Mouse (Mus musculus) hindbrain, embryonic 12.5 days (tissue): ENCODE results near the gene Fkbp15. TPM values are rescaled to one million over a fixed set of nuclear protein-coding genes. Genes with fewer than 3 reads are reported as not detected.
"Not testable (repeated sequence)": the region's sequence is repeated elsewhere in the genome, so short reads cannot be mapped to it uniquely, and the experiment has no call there.

Experiments used
- ATAC-seq: fragments of 200-750 bp; cut with Nextera tagmentation; 2 replicates; pipeline ENCODE4 v1.8.0; 2017; ENCODE audit warnings: moderate TSS enrichment; ENCODE audit not compliant: low FRiP score
- H3K27ac ChIP-seq: fragments of 300-500 bp; sonication (generic); 2 replicates; pipeline ENCODE4 v1.5.1; 2016; ENCODE audit warnings: mild to moderate bottlenecking
- H3K27me3 ChIP-seq: fragments of 300-500 bp; sonication (generic); 2 replicates; pipeline ENCODE4 v1.6.1; 2016; ENCODE audit warnings: mild to moderate bottlenecking
- H3K36me3 ChIP-seq: fragments of 300-500 bp; sonication (generic); 2 replicates; pipeline ENCODE4 v1.6.1; 2016; ENCODE audit warnings: mild to moderate bottlenecking
- H3K4me1 ChIP-seq: fragments of 300-500 bp; sonication (generic); 2 replicates; pipeline ENCODE4 v1.6.1; 2016
- H3K4me2 ChIP-seq: fragments of 300-500 bp; sonication (generic); replicated peaks from 2 replicates; pipeline ENCODE4 v1.6.1; 2016; ENCODE audit warnings: mild to moderate bottlenecking
- H3K4me3 ChIP-seq: fragments of 300-500 bp; sonication (generic); 2 replicates; pipeline ENCODE4 v1.5.1; 2016; ENCODE audit warnings: mild to moderate bottlenecking
- H3K9ac ChIP-seq: fragments of 300-500 bp; sonication (generic); 2 replicates; pipeline ENCODE4 v1.6.1; 2016; ENCODE audit warnings: mild to moderate bottlenecking, moderate library complexity
- H3K9me3 ChIP-seq: fragments of 300-500 bp; sonication (generic); replicated peaks from 2 replicates; pipeline ENCODE4 v1.6.1; 2016; ENCODE audit warnings: mild to moderate bottlenecking
- WGBS: fragments of 180-500 bp; shearing (Covaris S2); methylation state at CpG from one replicate; pipeline ENCODE4 v1.1.7; 2016; 5-methylcytosine and 5-hydroxymethylcytosine counted together
- polyA plus RNA-seq: library from polyadenylated mRNA; unstranded; fragments of >200 nt; fragmentation: Nextera tagmentation; extraction: Ambion mirVana; gene quantifications from 2 replicates; pipeline ENCODE4 v1.2.1, GENCODE M21; 2016

The Fkbp15 gene
- polyA plus RNA-seq, 1 experiment from 2014 or later, result 26.4 TPM

DNA sequence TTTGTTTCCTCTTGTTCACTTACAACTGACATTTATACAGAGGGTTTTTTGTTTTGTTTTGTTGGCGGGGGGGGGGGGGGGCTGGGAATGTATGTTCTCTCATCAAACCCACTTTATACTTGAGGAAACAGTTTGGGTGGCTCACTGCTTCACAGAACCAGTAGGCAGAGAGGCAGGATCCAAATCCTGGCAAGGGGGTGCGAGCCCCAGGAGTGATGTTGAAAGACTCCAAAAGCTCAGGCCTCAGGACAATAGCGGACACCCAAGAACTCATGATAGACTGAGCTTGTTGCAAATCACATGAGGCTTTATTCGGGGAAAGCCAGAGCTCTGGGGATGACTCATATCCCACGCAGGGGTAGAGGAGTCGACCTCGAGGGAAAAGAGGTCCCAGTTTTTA lies 94.3 kb downstream of the Fkbp15 start:
- not testable (repeated sequence) for H3K4me2 ChIP-seq, H3K36me3 ChIP-seq, H3K4me3 ChIP-seq, H3K9me3 ChIP-seq, H3K27ac ChIP-seq, ATAC-seq, H3K9ac ChIP-seq, H3K4me1 ChIP-seq, H3K27me3 ChIP-seq
- WGBS, result 85% methylated on average over 7 of the region's 7 CpGs

DNA sequence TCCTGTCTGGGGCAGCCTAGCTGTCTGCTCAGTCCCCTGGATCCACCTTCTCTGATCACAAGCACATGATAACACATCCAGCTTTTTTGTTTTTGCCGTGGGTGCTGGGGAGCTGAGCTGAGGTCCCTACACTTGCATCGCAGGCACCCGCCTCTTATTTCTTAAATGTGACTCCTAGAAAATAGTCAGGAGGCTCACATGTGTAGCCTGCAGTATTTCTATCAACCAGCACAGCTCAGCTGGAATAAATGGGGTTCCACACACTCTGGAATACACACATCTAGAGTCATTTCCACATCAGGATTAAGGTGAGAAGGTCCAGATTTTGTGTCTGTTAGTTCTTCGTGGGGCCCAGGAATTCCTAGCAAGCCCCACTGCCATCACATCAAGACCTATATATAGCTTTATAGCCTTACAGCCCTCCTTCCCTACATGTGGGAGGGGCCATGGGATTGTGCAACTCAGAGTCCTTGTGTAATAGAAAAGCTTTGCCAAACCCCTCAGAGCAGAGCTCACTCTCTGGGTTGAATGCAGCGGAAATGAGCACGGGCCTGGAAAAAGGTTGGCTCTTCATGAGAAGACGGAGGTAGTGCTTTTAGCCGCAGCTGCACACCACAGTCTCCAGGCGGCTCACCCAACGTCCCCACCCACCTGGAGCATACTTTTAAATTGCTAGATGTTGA lies 95.1 kb downstream of the Fkbp15 start:
- Histone ChIP-seq H3K36me3 (no peaks in the 10 kb centered on the region), H3K27me3 (no peaks in the 10 kb centered on the region), H3K27ac (no peak overlapping the region), H3K9me3 (no peaks in the 10 kb centered on the region), H3K9ac (no peak overlapping the region), H3K4me1 (no peaks in the 10 kb centered on the region), H3K4me2 (no peak overlapping the region), H3K4me3 (no peak overlapping the region)
- ATAC-seq, result no peak
- 90% methylated on average over 10 of the region's 10 CpGs for WGBS

DNA sequence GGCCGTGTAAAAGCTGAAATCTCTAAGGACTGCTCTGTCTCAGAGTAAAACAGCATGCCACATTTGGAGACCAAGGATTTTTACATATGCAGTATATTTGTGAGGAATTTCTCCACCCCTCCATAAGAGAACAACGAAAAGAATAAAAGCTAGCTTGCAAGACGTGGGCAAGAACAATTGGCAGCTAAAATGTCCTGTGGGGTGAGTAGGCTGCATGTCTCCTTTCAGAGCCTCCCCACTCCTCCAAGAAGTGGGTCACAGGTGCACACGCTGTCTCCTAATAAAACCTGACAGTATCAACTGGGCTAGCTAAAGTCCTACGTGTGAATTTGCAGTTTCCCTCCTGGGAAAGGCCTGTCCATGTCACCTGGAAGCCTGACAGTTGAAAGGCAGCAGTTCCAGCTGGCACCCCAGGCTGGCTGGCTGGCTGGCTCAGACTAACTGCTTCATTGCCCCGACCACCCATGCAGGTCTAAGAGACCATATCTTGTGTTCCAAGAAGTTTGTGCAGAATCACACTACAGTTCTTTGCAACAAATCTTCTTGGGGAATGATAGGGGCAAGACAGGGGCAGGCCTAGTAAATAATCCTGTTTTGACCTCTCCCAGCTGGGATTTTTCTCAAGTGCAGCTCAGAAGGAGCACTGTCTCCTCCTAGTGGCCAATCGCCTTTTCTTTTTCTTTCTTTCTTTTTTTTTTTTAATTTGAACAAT lies 97.1 kb downstream of the Fkbp15 start:
- no peaks in the 10 kb centered on the region for H3K36me3 ChIP-seq
- H3K4me2 ChIP-seq, result no peak overlapping the region
- H3K4me3 ChIP-seq, result no peak overlapping the region
- ATAC-seq, result 0 out of 2 replicates have a peak, but pooled peaks have one; percentile 26
- 37% methylated on average over 7 of the region's 7 CpGs for WGBS
- H3K9ac ChIP-seq, result no peak overlapping the region
- no peaks in the 10 kb centered on the region for H3K4me1 ChIP-seq
- H3K9me3 ChIP-seq, result no peaks in the 10 kb centered on the region
- no peak overlapping the region for H3K27ac ChIP-seq
- H3K27me3 ChIP-seq, result no peaks in the 10 kb centered on the region

DNA sequence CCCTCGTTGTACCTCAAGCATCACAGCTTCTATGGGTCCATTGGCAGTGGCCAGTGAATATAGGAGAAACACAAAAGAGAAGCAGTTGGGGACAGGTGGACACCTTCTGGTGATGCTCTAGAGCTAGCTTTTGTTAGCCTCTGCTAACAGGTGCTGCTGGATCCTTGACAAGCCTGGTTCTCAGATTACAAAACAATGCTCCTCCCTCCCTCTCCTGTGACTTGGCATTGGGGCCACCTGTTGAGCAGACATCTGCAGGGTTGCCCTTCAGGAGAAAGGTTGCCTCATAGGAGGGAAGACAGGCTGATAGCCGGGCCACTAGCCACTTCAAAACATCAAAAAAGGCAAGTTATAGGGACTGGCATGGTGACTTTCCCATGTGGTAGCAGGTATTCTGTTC lies 98.1 kb downstream of the Fkbp15 start, which contains the start of gene Slc31a2:
Gene Slc31a2 (plus strand): TSS at position 287 of the 400 bp plus-strand sequence.
- Histone ChIP-seq H3K9me3 (no peaks in the 10 kb centered on the region), H3K27ac (no peak within 1 kb of the TSS), H3K4me1 (no peaks in the 10 kb centered on the region), H3K9ac (no peak within 1 kb of the TSS), H3K27me3 (no peaks in the 10 kb centered on the region), H3K4me3 (no peak within 1 kb of the TSS), H3K4me2 (no peak within 1 kb of the TSS), H3K36me3 (no peaks in the 10 kb centered on the region)
- no peak for ATAC-seq
- 41% methylated on average over 2 of the region's 2 CpGs for WGBS

DNA sequence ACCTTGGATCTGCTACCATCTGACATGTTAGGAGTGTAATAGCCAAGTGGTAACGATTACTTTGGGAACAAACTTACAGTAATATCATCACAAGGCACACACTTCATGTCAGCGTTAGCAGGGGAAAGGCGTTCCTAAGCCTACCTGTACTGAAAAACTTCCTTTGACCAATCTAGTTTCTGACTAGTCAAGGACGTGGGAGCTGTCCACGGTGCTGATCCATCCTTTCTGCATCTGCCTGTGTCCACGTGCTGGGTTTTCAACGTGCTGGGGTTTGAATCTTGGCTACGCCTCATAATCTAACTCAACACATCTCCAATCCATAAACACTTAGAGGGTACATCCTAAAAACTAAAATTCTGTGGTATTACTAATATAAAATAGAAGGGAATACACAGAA lies 103.4 kb downstream of the Fkbp15 start:
- no peaks in the 10 kb centered on the region for H3K27me3 ChIP-seq
- H3K36me3 ChIP-seq, result no peaks in the 10 kb centered on the region
- no peak for ATAC-seq
- no peak overlapping the region for H3K9ac ChIP-seq
- WGBS, result 37% methylated on average over 8 of the region's 8 CpGs
- H3K4me2 ChIP-seq, result no peak overlapping the region
- no peaks in the 10 kb centered on the region for H3K9me3 ChIP-seq
- H3K4me1 ChIP-seq, result no peaks in the 10 kb centered on the region
- H3K27ac ChIP-seq, result no peak overlapping the region
- no peak overlapping the region for H3K4me3 ChIP-seq

DNA sequence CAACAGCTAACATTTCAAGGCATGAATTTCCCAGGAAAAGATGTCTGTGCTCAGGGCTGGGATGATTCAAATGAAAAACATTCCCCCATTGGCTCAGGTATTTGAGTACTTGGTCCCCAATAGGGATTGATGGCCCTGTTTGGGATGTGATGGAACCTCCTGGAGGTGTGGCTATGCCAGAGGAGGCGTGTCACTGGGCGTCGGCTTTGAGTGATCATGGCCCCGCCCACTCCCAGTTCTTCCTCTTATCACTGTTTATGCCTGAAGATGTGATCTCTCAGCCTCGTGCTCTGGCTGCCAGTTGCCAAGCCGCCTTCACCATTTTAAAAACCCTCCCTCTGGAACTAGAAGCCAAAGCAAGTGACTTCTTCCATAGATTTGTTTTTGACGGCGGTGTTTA lies 105.8 kb downstream of the Fkbp15 start:
- H3K36me3 ChIP-seq, result no peaks in the 10 kb centered on the region
- ATAC-seq, result no peak
- no peaks in the 10 kb centered on the region for H3K9me3 ChIP-seq
- no peaks in the 10 kb centered on the region for H3K27me3 ChIP-seq
- H3K4me1 ChIP-seq, result no peaks in the 10 kb centered on the region
- 58% methylated on average over 8 of the region's 8 CpGs for WGBS
- no peak overlapping the region for H3K4me3 ChIP-seq
- H3K4me2 ChIP-seq, result no peak overlapping the region
- H3K9ac ChIP-seq, result no peak overlapping the region
- no peak overlapping the region for H3K27ac ChIP-seq

DNA sequence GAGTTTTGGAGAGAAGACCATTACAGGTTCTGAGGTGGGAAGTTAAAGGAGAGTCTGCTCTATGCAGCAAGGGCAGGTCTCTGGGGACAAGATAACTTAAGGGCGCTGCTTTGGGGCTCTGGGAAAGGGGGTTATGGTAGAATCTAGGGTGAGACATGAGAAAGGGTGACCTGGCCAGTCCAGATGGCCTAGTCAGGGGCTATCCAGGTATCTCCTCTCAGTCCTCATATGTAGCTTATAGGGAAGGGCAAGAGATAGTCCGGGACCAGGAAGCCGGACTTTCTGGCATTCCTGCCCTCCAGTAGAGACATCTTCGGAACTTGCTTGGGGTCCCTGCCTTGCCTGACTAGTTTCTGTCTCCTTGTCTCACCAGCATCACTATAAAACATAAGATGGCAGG lies 108.6 kb downstream of the Fkbp15 start:
- H3K9ac ChIP-seq, result no peak overlapping the region
- no peak overlapping the region for H3K4me2 ChIP-seq
- H3K36me3 ChIP-seq, result no peaks in the 10 kb centered on the region
- WGBS, result 90% methylated on average over 4 of the region's 4 CpGs
- H3K4me1 ChIP-seq, result no peaks in the 10 kb centered on the region
- no peak overlapping the region for H3K4me3 ChIP-seq
- no peak for ATAC-seq
- no peaks in the 10 kb centered on the region for H3K27me3 ChIP-seq
- no peak overlapping the region for H3K27ac ChIP-seq
- no peaks in the 10 kb centered on the region for H3K9me3 ChIP-seq

DNA sequence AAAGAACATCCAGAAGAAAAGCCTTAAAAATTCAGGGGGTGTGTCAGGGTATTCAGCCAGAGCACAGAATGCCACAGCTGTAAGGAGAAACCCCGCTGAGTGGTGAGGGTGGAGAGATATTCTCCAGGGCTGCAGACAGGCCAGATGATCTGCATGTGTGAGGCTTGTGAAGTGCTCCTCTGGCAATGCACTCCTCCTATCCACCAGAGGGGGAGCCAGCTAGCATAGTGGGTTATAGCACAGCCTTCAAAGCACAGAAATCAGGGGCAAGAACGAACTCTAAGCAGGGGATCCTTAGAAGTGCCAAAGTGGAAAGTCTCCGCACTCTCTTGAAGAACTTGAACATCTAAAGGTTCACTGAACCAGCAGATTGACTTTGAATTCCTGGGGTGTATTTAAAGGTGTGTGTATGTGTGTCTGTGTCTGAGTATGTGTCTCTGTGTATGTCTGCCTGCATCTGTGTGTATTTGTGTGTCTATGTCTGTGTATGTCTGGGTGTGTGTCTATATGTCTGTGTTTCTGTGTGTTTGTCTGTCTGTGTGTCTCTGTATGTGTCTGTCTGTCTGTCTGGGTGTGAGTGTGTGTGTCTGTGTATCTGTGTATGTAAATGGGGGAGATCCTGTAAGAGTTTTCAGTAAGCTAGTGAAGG lies 109.3 kb downstream of the Fkbp15 start:
- Histone ChIP-seq H3K27ac (no peak overlapping the region), H3K4me1 (no peaks in the 10 kb centered on the region), H3K4me2 (no peak overlapping the region), H3K9me3 (no peaks in the 10 kb centered on the region), H3K9ac (no peak overlapping the region), H3K4me3 (no peak overlapping the region), H3K27me3 (no peaks in the 10 kb centered on the region), H3K36me3 (no peaks in the 10 kb centered on the region)
- ATAC-seq, result 0 out of 2 replicates have a peak, but pooled peaks have one; percentile 16
- 37% methylated on average over 3 of the region's 3 CpGs for WGBS

Other genes with a start within 250 kb of the Fkbp15 start
- not detected in 2 replicates for gene Mup21, start 209.7 kb downstream of the Fkbp15 start, polyA plus RNA-seq
- 29.4 and 30.2 TPM in 2 replicates for gene Zfp37, start 129.5 kb downstream of the Fkbp15 start, polyA plus RNA-seq
- 12.9 and 13.0 TPM in 2 replicates for gene Slc31a2, start 98.0 kb downstream of the Fkbp15 start, polyA plus RNA-seq
- 45.2 and 48.5 TPM in 2 replicates for gene Slc31a1, start 179 bp upstream of the Fkbp15 start, polyA plus RNA-seq
- 136 and 147 TPM in 2 replicates for gene Cdc26, start 48.1 kb upstream of the Fkbp15 start, polyA plus RNA-seq
- 20.8 and 21.2 TPM in 2 replicates for gene Prpf4, start 48.2 kb upstream of the Fkbp15 start, polyA plus RNA-seq
- not detected in 2 replicates for gene Rnf183, start 74.7 kb upstream of the Fkbp15 start, polyA plus RNA-seq
- 8.2 and 9.0 TPM in 2 replicates for gene Wdr31, start 110.3 kb upstream of the Fkbp15 start, polyA plus RNA-seq
- 1.2 and 1.7 TPM in 2 replicates for gene Bspry, start 119.5 kb upstream of the Fkbp15 start, polyA plus RNA-seq
- gene Hdhd3, start 142.9 kb upstream of the Fkbp15 start, polyA plus RNA-seq, result 11.8 and 12.7 TPM in 2 replicates
- gene Alad, start 159.4 kb upstream of the Fkbp15 start, polyA plus RNA-seq, result 58.8 and 64.3 TPM in 2 replicates
- gene Pole3, start 164.5 kb upstream of the Fkbp15 start, polyA plus RNA-seq, result 80.2 and 84.7 TPM in 2 replicates
- 0.84 and 1.2 TPM in 2 replicates for gene 4933430I17Rik, start 164.8 kb upstream of the Fkbp15 start, polyA plus RNA-seq
- gene Rgs3, start 199.3 kb upstream of the Fkbp15 start, polyA plus RNA-seq, result 70.9 and 71.6 TPM in 2 replicates